Mouse (Mus musculus): ENCODE measurements around the gene Tbx6. TPM values are rescaled to one million over a fixed set of nuclear protein-coding genes. Genes with fewer than 3 reads are reported as not detected.

The Tbx6 gene
- polyA plus RNA-seq, 1 experiment from 2014 or later: 0.64 TPM

DNA sequence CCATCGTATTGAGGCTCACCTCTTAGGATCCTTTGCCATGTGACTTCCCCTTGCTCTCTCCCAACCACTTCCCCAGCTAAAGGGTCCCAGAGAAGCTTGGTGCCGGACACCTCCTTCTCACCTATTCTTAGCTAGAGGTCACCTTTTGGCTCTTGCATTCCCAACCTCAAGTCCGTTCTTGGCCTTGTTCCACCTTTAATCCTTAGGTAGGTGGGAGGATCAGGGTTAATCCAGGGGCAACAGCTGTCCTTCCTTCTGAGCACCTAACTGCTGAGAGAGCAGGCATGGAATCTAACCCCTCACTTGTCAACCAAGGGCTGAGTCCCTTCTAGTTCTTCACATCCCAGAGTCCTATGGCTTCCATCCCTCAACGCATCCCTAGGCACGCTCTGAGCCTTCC is 44.7 kb downstream of the Tbx6 start:
- H3K9me3 ChIP-seq (replicated peaks; ENCODE audit: control insufficient read depth, low read length, poor library complexity, severe bottlenecking): no peaks in the 10 kb centered on the region
- H3K27me3 ChIP-seq (ENCODE audit: control insufficient read depth, insufficient read depth, low read depth, low read length): no peaks in the 10 kb centered on the region
- H3K9ac ChIP-seq (ENCODE audit: low read depth, low read length): peak overlapping the region; percentile 3; the same call in 1 of the 2 replicates
- H3K27ac ChIP-seq (ENCODE audit: low read length): no peak overlapping the region
- H3K36me3 ChIP-seq (ENCODE audit: control insufficient read depth, insufficient read depth, low read length): peaks cover 4% of the 10 kb centered on the region; the same call in 1 of the 2 replicates
- H3K4me3 ChIP-seq (ENCODE audit: low read depth, low read length): no peak overlapping the region
- 81% methylated on average over 5 of the region's 5 CpGs for WGBS
- no peak overlapping the region for H3K4me2 ChIP-seq (ENCODE audit: low read length)
- peaks cover 32% of the 10 kb centered on the region for H3K4me1 ChIP-seq (ENCODE audit: control insufficient read depth, insufficient read depth, low read length)
- ATAC-seq: no peak

DNA sequence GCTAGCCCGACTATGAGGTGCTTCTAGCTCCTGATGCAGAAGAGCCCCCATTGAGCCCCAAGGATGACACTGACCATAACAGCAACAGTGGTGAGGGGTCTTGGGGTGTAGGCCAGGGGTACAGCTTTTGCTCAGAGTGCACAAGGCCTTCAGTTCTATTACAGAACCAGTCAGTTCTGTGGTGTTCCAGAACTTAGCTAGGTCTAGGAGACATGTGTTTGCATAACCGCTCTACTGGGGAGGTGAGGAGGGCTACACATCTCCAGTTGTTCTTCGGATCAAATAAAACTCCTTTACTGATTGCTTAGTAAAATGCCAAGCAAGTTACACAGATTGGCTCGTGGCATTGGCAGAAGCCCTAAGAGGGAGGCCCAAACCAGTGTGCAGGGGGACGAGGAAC is 50.3 kb downstream of the Tbx6 start, which contains the start of gene 4930451I11Rik:
Gene 4930451I11Rik, minus strand, starts transcription at position 101 of the 400 bp plus-strand sequence.
- H3K4me3 ChIP-seq (ENCODE audit: low read depth, low read length): peak within 1 kb of the TSS; percentile 29
- H3K4me2 ChIP-seq (ENCODE audit: low read length): peak within 1 kb of the TSS; percentile 63
- 0 out of 2 replicates have a peak, but pooled peaks have one; percentile 21 for ATAC-seq
- peaks cover 4% of the 10 kb centered on the region; the same call in 1 of the 2 replicates for H3K36me3 ChIP-seq (ENCODE audit: control insufficient read depth, insufficient read depth, low read length)
- H3K9ac ChIP-seq (ENCODE audit: low read depth, low read length): peak within 1 kb of the TSS; percentile 38
- peaks cover 4% of the 10 kb centered on the region; the same call in 1 of the 2 replicates for H3K4me1 ChIP-seq (ENCODE audit: control insufficient read depth, insufficient read depth, low read length)
- H3K27me3 ChIP-seq (ENCODE audit: control insufficient read depth, insufficient read depth, low read depth, low read length): no peaks in the 10 kb centered on the region
- no peaks in the 10 kb centered on the region for H3K9me3 ChIP-seq (replicated peaks; ENCODE audit: control insufficient read depth, low read length, poor library complexity, severe bottlenecking)
- WGBS: 57% methylated on average over 5 of the region's 5 CpGs
- H3K27ac ChIP-seq (ENCODE audit: low read length): 0 out of 2 replicates have a peak within 1 kb of the TSS, but pooled peaks have one; percentile 37

DNA sequence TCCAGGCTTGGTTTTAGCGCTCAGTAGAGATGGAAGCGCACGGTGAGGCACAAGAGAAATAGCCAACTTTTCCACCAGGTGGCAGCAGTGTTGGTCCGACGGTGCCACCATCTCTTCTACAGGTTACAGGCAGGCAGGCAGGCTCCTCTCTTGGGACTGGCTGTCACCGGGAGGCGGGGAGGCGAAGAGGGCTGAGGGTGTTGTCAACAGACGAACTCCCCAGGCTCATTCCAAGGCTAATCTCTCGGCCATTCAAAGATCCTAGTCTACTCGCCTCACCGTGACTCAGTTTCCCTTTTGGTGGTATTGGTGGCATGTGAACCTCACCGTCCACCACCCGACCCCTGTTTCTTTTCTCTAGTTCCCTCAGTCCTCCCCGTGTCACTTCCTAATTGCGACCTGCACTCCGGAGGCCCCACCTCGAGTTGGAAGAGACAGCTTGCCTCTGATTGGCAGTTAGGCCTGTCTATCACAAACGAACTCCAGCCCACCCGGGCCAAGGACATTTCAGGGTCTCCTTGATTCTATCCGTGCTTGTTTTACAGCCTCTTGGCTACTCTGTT is 50.8 kb downstream of the Tbx6 start:
- under 1% methylated on average over 21 of the region's 21 CpGs for WGBS
- Histone ChIP-seq H3K36me3 (ENCODE audit: control insufficient read depth, insufficient read depth, low read length) (peaks cover 4% of the 10 kb centered on the region; the same call in 1 of the 2 replicates), H3K27ac (ENCODE audit: low read length) (0 out of 2 replicates have a peak overlapping the region, but pooled peaks have one; percentile 37), H3K4me3 (ENCODE audit: low read depth, low read length) (peak overlapping the region; percentile 29), H3K4me1 (ENCODE audit: control insufficient read depth, insufficient read depth, low read length) (peaks cover 4% of the 10 kb centered on the region; the same call in 1 of the 2 replicates), H3K9me3 (replicated peaks; ENCODE audit: control insufficient read depth, low read length, poor library complexity, severe bottlenecking) (no peaks in the 10 kb centered on the region), H3K27me3 (ENCODE audit: control insufficient read depth, insufficient read depth, low read depth, low read length) (no peaks in the 10 kb centered on the region), H3K9ac (ENCODE audit: low read depth, low read length) (peak overlapping the region; percentile 38), H3K4me2 (ENCODE audit: low read length) (peak overlapping the region; percentile 63)
- ATAC-seq: peak; percentile 89

DNA sequence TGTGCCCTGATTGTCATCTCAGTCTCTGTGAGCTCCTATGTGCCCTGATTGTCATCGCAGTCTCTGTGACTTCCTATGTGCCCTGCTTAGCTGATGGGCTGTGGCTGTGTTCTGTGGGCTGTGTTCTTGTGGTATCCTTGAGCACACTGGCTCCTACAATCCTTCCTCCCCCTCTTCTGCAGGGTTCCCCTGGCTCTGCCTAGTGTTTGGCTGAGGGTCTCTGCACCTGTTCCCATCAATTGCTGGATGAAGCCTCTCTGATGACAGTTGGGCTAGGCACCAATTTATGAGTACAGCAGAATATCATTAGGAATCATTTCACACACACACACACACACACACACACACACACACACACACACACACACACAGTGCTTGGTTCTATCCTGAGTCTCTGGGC is 52.0 kb downstream of the Tbx6 start:
- H3K36me3 ChIP-seq (ENCODE audit: control insufficient read depth, insufficient read depth, low read length): peaks cover 4% of the 10 kb centered on the region; the same call in 1 of the 2 replicates
- no peaks in the 10 kb centered on the region for H3K9me3 ChIP-seq (replicated peaks; ENCODE audit: control insufficient read depth, low read length, poor library complexity, severe bottlenecking)
- 95% methylated on average over 1 of the region's 1 CpGs for WGBS
- no peak overlapping the region for H3K9ac ChIP-seq (ENCODE audit: low read depth, low read length)
- no peak for ATAC-seq
- no peak overlapping the region for H3K4me2 ChIP-seq (ENCODE audit: low read length)
- no peak overlapping the region for H3K4me3 ChIP-seq (ENCODE audit: low read depth, low read length)
- H3K27me3 ChIP-seq (ENCODE audit: control insufficient read depth, insufficient read depth, low read depth, low read length): no peaks in the 10 kb centered on the region
- peaks cover 4% of the 10 kb centered on the region; the same call in 1 of the 2 replicates for H3K4me1 ChIP-seq (ENCODE audit: control insufficient read depth, insufficient read depth, low read length)
- no peak overlapping the region for H3K27ac ChIP-seq (ENCODE audit: low read length)

Other genes with a start within 250 kb of the Tbx6 start
- 177 and 184 TPM in 2 replicates for gene Eif3c, start 215.1 kb upstream of the Tbx6 start, polyA plus RNA-seq (2015; fragmentation: Nextera tagmentation; extraction: Ambion mirVana)
- gene Apobr, start 196.5 kb upstream of the Tbx6 start, polyA plus RNA-seq (2015; fragmentation: Nextera tagmentation; extraction: Ambion mirVana): 0.31 TPM in 2 replicates
- gene Cln3, start 195.7 kb upstream of the Tbx6 start, polyA plus RNA-seq (2015; fragmentation: Nextera tagmentation; extraction: Ambion mirVana): 36.4 and 37.7 TPM in 2 replicates
- gene Il27, start 186.5 kb upstream of the Tbx6 start, polyA plus RNA-seq (2015; fragmentation: Nextera tagmentation; extraction: Ambion mirVana): not detected in 2 replicates
- 6.1 and 9.5 TPM in 2 replicates for gene Nupr1, start 150.6 kb upstream of the Tbx6 start, polyA plus RNA-seq (2015; fragmentation: Nextera tagmentation; extraction: Ambion mirVana)
- gene Sgf29, start 132.2 kb upstream of the Tbx6 start, polyA plus RNA-seq (2015; fragmentation: Nextera tagmentation; extraction: Ambion mirVana): 50.1 and 56.9 TPM in 2 replicates
- gene Sult1a1, start 105.1 kb upstream of the Tbx6 start, polyA plus RNA-seq (2015; fragmentation: Nextera tagmentation; extraction: Ambion mirVana): 7.6 and 8.5 TPM in 2 replicates
- 113 and 120 TPM in 2 replicates for gene Bola2, start 86.1 kb upstream of the Tbx6 start, polyA plus RNA-seq (2015; fragmentation: Nextera tagmentation; extraction: Ambion mirVana)
- 16.8 and 17.3 TPM in 2 replicates for gene Slx1b, start 85.7 kb upstream of the Tbx6 start, polyA plus RNA-seq (2015; fragmentation: Nextera tagmentation; extraction: Ambion mirVana)
- gene Coro1a, start 73.7 kb upstream of the Tbx6 start, polyA plus RNA-seq (2015; fragmentation: Nextera tagmentation; extraction: Ambion mirVana): 114 and 122 TPM in 2 replicates
- gene Mapk3, start 21.9 kb upstream of the Tbx6 start, polyA plus RNA-seq (2015; fragmentation: Nextera tagmentation; extraction: Ambion mirVana): 111 and 112 TPM in 2 replicates
- gene Gdpd3, start 15.1 kb upstream of the Tbx6 start, polyA plus RNA-seq (2015; fragmentation: Nextera tagmentation; extraction: Ambion mirVana): 0.95 and 1.5 TPM in 2 replicates
- gene Ypel3, start 4.5 kb upstream of the Tbx6 start, polyA plus RNA-seq (2015; fragmentation: Nextera tagmentation; extraction: Ambion mirVana): 162 and 191 TPM in 2 replicates
- gene Ppp4c, start 11.0 kb downstream of the Tbx6 start, polyA plus RNA-seq (2015; fragmentation: Nextera tagmentation; extraction: Ambion mirVana): 155 and 182 TPM in 2 replicates
- gene Fam57b, start 16.2 kb downstream of the Tbx6 start, polyA plus RNA-seq (2015; fragmentation: Nextera tagmentation; extraction: Ambion mirVana): 55.0 and 61.1 TPM in 2 replicates
- not detected in 2 replicates for gene 4930451I11Rik, start 50.2 kb downstream of the Tbx6 start, polyA plus RNA-seq (2015; fragmentation: Nextera tagmentation; extraction: Ambion mirVana)
- gene Doc2a, start 65.9 kb downstream of the Tbx6 start, polyA plus RNA-seq (2015; fragmentation: Nextera tagmentation; extraction: Ambion mirVana): 24.2 and 35.8 TPM in 2 replicates
- gene Hirip3, start 80.5 kb downstream of the Tbx6 start, polyA plus RNA-seq (2015; fragmentation: Nextera tagmentation; extraction: Ambion mirVana): 19.8 and 20.0 TPM in 2 replicates
- gene Ino80e, start 80.9 kb downstream of the Tbx6 start, polyA plus RNA-seq (2015; fragmentation: Nextera tagmentation; extraction: Ambion mirVana): 94.6 and 98.3 TPM in 2 replicates
- gene Taok2, start 103.2 kb downstream of the Tbx6 start, polyA plus RNA-seq (2015; fragmentation: Nextera tagmentation; extraction: Ambion mirVana): 64.8 and 66.7 TPM in 2 replicates
- gene Tmem219, start 141.4 kb downstream of the Tbx6 start, polyA plus RNA-seq (2015; fragmentation: Nextera tagmentation; extraction: Ambion mirVana): 33.2 and 34.0 TPM in 2 replicates
- gene Kctd13, start 147.4 kb downstream of the Tbx6 start, polyA plus RNA-seq (2015; fragmentation: Nextera tagmentation; extraction: Ambion mirVana): 135 and 140 TPM in 2 replicates
- gene Asphd1, start 168.1 kb downstream of the Tbx6 start, polyA plus RNA-seq (2015; fragmentation: Nextera tagmentation; extraction: Ambion mirVana): 10.4 TPM in 2 replicates
- 44.6 and 50.2 TPM in 2 replicates for gene Sez6l2, start 169.1 kb downstream of the Tbx6 start, polyA plus RNA-seq (2015; fragmentation: Nextera tagmentation; extraction: Ambion mirVana)
- gene Cdipt, start 194.4 kb downstream of the Tbx6 start, polyA plus RNA-seq (2015; fragmentation: Nextera tagmentation; extraction: Ambion mirVana): 132 and 141 TPM in 2 replicates
- gene Cdiptos, start 194.6 kb downstream of the Tbx6 start, polyA plus RNA-seq (2015; fragmentation: Nextera tagmentation; extraction: Ambion mirVana): 0.69 and 0.96 TPM in 2 replicates
- 2.9 and 3.2 TPM in 2 replicates for gene Mvp, start 233.1 kb downstream of the Tbx6 start, polyA plus RNA-seq (2015; fragmentation: Nextera tagmentation; extraction: Ambion mirVana)
- gene Pagr1b, start 235.0 kb downstream of the Tbx6 start, polyA plus RNA-seq (2015; fragmentation: Nextera tagmentation; extraction: Ambion mirVana): 0.50 TPM in 1 of 2 replicates, not detected in the other
- 33.8 and 62.5 TPM in 2 replicates for gene Pagr1a, start 235.9 kb downstream of the Tbx6 start, polyA plus RNA-seq (2015; fragmentation: Nextera tagmentation; extraction: Ambion mirVana)
- 30.9 and 61.5 TPM in 2 replicates for gene Gm42742, start 239.6 kb downstream of the Tbx6 start, polyA plus RNA-seq (2015; fragmentation: Nextera tagmentation; extraction: Ambion mirVana)
- gene Prrt2, start 239.7 kb downstream of the Tbx6 start, polyA plus RNA-seq (2015; fragmentation: Nextera tagmentation; extraction: Ambion mirVana): 40.9 and 63.3 TPM in 2 replicates
- 46.7 and 51.5 TPM in 2 replicates for gene Maz, start 245.6 kb downstream of the Tbx6 start, polyA plus RNA-seq (2015; fragmentation: Nextera tagmentation; extraction: Ambion mirVana)